Mouse (Mus musculus) heart, postnatal 0 days (tissue): ENCODE results near the gene Peg3. TPM values are rescaled to one million over a fixed set of nuclear protein-coding genes. Genes with fewer than 3 reads are reported as not detected.

Source experiments
- ATAC-seq: fragments of 200-750 bp; cut with Nextera tagmentation; 2 replicates; pipeline ENCODE4 v1.8.0; 2017; ENCODE audit warnings: low read depth, moderate number of reproducible peaks, moderate library complexity; ENCODE audit not compliant: insufficient read depth
- DNase-seq: peaks from one replicate; pipeline ENCODE4 v3.0.0-alpha.2; 2016; ENCODE audit warnings: low spot score
- H3K27ac ChIP-seq: fragments of 300-500 bp; sonication (generic); 2 replicates; pipeline ENCODE4 v1.5.1; 2014; ENCODE audit warnings: low read depth, mild to moderate bottlenecking
- H3K27me3 ChIP-seq: fragments of 300-500 bp; sonication (generic); 2 replicates; pipeline ENCODE4 v1.6.1; 2014; ENCODE audit warnings: low read length, mixed read lengths; ENCODE audit not compliant: control insufficient read depth, insufficient read depth
- H3K36me3 ChIP-seq: fragments of 300-500 bp; sonication (generic); replicated peaks from 2 replicates; pipeline ENCODE4 v1.6.1; 2014; ENCODE audit warnings: low read length, mixed read lengths; ENCODE audit not compliant: control insufficient read depth, insufficient read depth
- H3K4me1 ChIP-seq: fragments of 300-500 bp; sonication (generic); 2 replicates; pipeline ENCODE4 v1.6.1; 2014; ENCODE audit warnings: antibody characterized with exemption; ENCODE audit not compliant: control insufficient read depth, insufficient read depth
- H3K4me2 ChIP-seq: fragments of 300-500 bp; sonication (generic); 2 replicates; pipeline ENCODE4 v1.6.1; 2014; ENCODE audit warnings: low read depth, mild to moderate bottlenecking, low read length, moderate library complexity
- H3K4me3 ChIP-seq: fragments of 300-500 bp; sonication (generic); 2 replicates; pipeline ENCODE4 v1.5.1; 2014; ENCODE audit warnings: low read depth, low read length
- H3K9ac ChIP-seq: fragments of 300-500 bp; sonication (generic); replicated peaks from 2 replicates; pipeline ENCODE4 v1.6.1; 2014; ENCODE audit warnings: low read depth, low read length, mixed read lengths
- H3K9me3 ChIP-seq: fragments of 300-500 bp; sonication (generic); replicated peaks from 2 replicates; pipeline ENCODE4 v1.6.1; 2016; ENCODE audit warnings: low read length; ENCODE audit not compliant: control insufficient read depth
- CTCF ChIP-seq: IDR thresholded peaks from 2 replicates; pipeline ENCODE4 v1.5.1; 2016; ENCODE audit warnings: antibody characterized with exemption, control low read depth, low read depth
- EP300 ChIP-seq: IDR thresholded peaks from 2 replicates; pipeline ENCODE4 v1.6.1; 2016; ENCODE audit warnings: antibody characterized with exemption, low read depth
- WGBS: fragments of 180-500 bp; shearing (Covaris S2); extraction: QIAGEN DNeasy Blood & Tissue Kit; methylation state at CpG from one replicate; pipeline ENCODE4 v1.1.7; 2014; 5-methylcytosine and 5-hydroxymethylcytosine counted together
- polyA plus RNA-seq: library from polyadenylated mRNA; unstranded; fragments of >200 nt; fragmentation: Nextera tagmentation; extraction: Ambion mirVana; gene quantifications from 2 replicates; pipeline ENCODE4 v1.2.1, GENCODE M21; 2015
- total RNA-seq: library from RNA; depleted of rRNA; stranded (reverse); fragments of >200 nt; gene quantifications from 2 replicates; pipeline ENCODE4 v1.2.3, GENCODE M21; 2014; ENCODE audit warnings: low replicate concordance

The Peg3 gene
- total and polyA plus RNA-seq, 2 experiments from 2014 or later: 28.5 to 53.7 TPM

DNA sequence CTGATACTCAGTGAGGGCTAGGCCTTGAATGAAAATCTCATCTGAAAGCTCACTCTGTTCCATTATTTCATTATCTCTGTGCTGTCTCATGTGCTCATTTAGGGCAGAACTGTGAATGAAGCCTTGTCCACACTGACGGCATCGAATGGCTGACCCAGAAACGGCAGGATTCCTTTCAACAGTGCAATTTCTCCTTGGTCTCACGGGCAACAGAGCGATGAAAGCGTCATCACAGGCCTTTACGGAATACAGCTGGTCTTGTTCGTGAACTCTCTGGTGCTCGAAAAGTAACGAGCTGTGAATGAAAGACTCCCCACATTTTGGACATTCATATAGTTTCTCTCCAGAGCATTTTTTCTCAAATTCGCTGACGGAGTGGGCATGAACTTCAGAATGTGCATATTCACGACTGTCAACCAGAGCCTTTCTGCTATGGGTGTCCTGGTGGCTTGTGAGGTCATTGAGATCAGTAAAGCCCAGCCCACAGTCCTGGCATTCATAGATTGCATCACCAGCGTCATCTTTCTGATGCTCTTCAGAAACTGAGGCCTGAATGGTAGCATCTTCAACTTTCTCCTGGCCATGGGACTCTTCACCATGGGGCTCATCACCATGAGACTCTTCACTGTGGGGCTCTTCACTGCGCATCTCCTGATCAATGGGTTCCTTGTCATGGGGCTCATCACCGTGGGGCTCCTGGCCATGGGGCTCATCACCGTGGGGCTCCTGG lies 21.6 kb downstream of the Peg3 start:
- no peaks in the 10 kb centered on the region for H3K4me1 ChIP-seq
- no peak overlapping the region for H3K4me2 ChIP-seq
- DNase-seq (no peak), ATAC-seq (no peak; the same call in 1 of the 2 replicates)
- H3K9me3 ChIP-seq: no peaks in the 10 kb centered on the region
- WGBS: 73% methylated on average over 17 of the region's 17 CpGs
- no peaks in the 10 kb centered on the region for H3K27me3 ChIP-seq
- H3K27ac ChIP-seq: no peak overlapping the region
- TF ChIP-seq EP300 (no peak), CTCF (no peak)
- H3K9ac ChIP-seq: no peak overlapping the region
- peaks cover 73% of the 10 kb centered on the region for H3K36me3 ChIP-seq
- no peak overlapping the region for H3K4me3 ChIP-seq

DNA sequence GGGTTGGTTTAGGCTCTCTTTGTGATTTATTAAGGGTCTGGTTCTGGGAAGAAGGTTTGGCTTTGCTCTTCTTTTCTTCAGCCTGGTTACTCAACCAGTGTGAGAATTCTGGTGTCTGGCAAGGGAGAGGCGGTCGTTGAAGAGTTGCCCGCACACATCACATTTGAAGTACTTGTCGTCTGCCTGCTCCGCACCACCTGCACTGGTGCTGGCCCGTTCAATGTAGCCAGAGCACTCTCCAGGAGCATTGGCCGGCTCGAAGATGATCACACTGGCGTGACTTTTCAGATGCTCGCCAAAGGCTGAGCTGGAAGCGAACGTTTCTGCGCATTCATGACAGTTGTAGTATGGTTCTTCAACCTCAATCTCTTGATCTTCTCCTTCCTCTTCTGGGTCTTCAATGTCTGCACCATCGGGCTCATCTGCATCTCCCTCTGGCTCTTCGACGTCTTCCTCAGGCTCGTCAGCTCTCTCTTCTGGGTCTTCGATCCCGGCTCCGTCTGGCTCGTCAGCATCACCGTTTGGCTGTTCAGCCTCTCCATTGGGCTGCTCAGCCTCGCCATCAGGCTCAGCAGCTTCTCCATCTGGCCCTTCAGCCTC lies 22.7 kb downstream of the Peg3 start:
- no peaks in the 10 kb centered on the region for H3K9me3 ChIP-seq
- no peak overlapping the region for H3K4me2 ChIP-seq
- no peaks in the 10 kb centered on the region for H3K4me1 ChIP-seq
- DNase-seq (no peak), ATAC-seq (no peak)
- H3K27ac ChIP-seq: no peak overlapping the region
- H3K36me3 ChIP-seq: peaks cover 63% of the 10 kb centered on the region
- 84% methylated on average over 23 of the region's 23 CpGs for WGBS
- no peak overlapping the region for H3K4me3 ChIP-seq
- H3K9ac ChIP-seq: no peak overlapping the region
- TF ChIP-seq EP300 (no peak), CTCF (no peak)
- H3K27me3 ChIP-seq: no peaks in the 10 kb centered on the region

- no peak overlapping the region for H3K4me3 ChIP-seq
- H3K9ac ChIP-seq: no peak overlapping the region
- no peaks in the 10 kb centered on the region for H3K27me3 ChIP-seq
- H3K4me2 ChIP-seq: no peak overlapping the region
- TF ChIP-seq CTCF (no peak), EP300 (no peak)
- no peaks in the 10 kb centered on the region for H3K4me1 ChIP-seq
- H3K36me3 ChIP-seq: 0 out of 2 replicates have a peak, but pooled peaks cover 4% of the 10 kb centered on the region
- WGBS: 76% methylated on average over 3 of the region's 3 CpGs
- DNase-seq (no peak), ATAC-seq (no peak)
- no peak overlapping the region for H3K27ac ChIP-seq
- H3K9me3 ChIP-seq: no peaks in the 10 kb centered on the region
Measured at GRCm38 (mm10) chr7:6699230-6699629, 31.0 kb downstream of the Peg3 start.

DNA sequence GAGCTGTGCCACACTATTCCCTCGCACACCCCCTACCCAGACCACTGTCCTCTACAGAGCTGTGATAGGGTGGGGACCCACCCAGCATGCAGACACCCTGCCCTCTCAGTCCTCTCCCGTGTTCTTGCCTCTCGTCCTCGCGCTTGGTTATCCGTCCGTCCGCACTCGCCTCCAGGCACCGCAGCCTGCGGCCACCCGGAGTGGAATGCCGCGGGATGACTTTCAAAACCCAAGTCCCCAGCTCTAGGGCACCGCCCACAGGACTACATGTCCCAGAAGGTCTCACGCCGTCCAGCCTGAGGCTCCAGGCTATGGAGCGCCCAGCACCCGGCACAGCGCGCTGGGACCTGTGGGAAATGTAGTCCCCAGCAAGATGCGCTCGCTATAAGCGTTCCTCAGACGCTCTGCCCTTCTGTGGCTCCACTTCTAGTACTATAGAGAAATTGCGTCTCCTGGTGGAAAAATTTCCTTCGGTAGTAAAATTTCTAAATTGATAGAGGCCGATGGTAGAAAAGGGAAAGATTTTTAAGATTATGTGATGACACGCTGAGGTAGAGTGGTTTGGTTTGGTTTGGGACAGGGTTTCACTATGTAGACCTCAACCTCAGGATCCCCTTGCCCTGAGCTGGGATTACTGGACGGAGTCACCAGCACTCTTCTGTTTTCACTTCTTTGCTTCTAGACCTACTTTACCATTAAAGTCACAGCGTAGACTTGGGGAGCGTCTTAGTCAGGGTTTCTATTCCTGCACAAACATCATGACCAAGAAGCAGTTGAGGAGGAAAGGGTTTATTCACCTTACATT lies 33.8 kb downstream of the Peg3 start, which contains the start of gene Zim1:
TSS of gene Zim1 (minus strand) at position 210 of the 805 bp plus-strand sequence.
- no peaks in the 10 kb centered on the region for H3K4me1 ChIP-seq
- H3K36me3 ChIP-seq: no peaks in the 10 kb centered on the region
- 0 out of 2 replicates have a peak within 1 kb of the TSS, but pooled peaks have one; percentile 18 for H3K27ac ChIP-seq
- no peaks in the 10 kb centered on the region for H3K9me3 ChIP-seq
- TF ChIP-seq CTCF (peak; percentile 13; the same call in 1 of the 2 replicates), EP300 (no peak)
- peak; percentile 84 for DNase-seq
- ATAC-seq: peak; percentile 100
- H3K4me3 ChIP-seq: peak within 1 kb of the TSS; percentile 52
- no peaks in the 10 kb centered on the region for H3K27me3 ChIP-seq
- peak within 1 kb of the TSS; percentile 42; the same call in 1 of the 2 replicates for H3K9ac ChIP-seq
- 9% methylated on average over 32 of the region's 32 CpGs for WGBS
- peak within 1 kb of the TSS; percentile 76 for H3K4me2 ChIP-seq

- Histone ChIP-seq H3K9me3 (no peaks in the 10 kb centered on the region), H3K4me2 (no peak overlapping the region), H3K4me1 (no peaks in the 10 kb centered on the region), H3K4me3 (no peak overlapping the region), H3K36me3 (no peaks in the 10 kb centered on the region), H3K9ac (no peak overlapping the region), H3K27ac (no peak overlapping the region), H3K27me3 (no peaks in the 10 kb centered on the region)
- TF ChIP-seq EP300 (no peak), CTCF (no peak)
- ATAC-seq (no peak), DNase-seq (no peak)
- 91% methylated on average over 6 of the region's 6 CpGs for WGBS
Measured at GRCm38 (mm10) chr7:6685511-6685910, 44.7 kb downstream of the Peg3 start.
